Mouse (Mus musculus) left cerebral cortex, adult 2 months (tissue): ENCODE data around the gene Fam219b. TPM values are rescaled to one million over a fixed set of nuclear protein-coding genes. Genes with fewer than 3 reads are reported as not detected.

Source experiments
- DNase-seq, 2 experiments: peaks; one replicate each; pipeline ENCODE4 v3.0.0; 2021 to 2022; ENCODE audit warnings: low spot score in 2 of 2, mixed read lengths in 1 of 2; ENCODE audit errors: extremely low spot score in 1 of 2
- H3K27ac ChIP-seq: fragments of 200-600 bp; 2 replicates; pipeline ENCODE4 v1.8.1; 2022
- H3K4me3 ChIP-seq: fragments of 200-600 bp; 2 replicates; pipeline ENCODE4 v1.8.1; 2022
- CTCF ChIP-seq: fragments of 200-600 bp; IDR thresholded peaks from 2 replicates; pipeline ENCODE4 v1.8.1; 2022; ENCODE audit warnings: antibody characterized with exemption, mild to moderate bottlenecking, moderate library complexity
- intact Hi-C: fragments of 180-260 bp; cut with DNase I; formaldehyde crosslinking; loops from one replicate; pipeline ENCODE4 v1.15.1; 2025
- total RNA-seq, 2 experiments: library from RNA; stranded (reverse); gene quantifications; 2 replicates each; pipeline ENCODE4 v1.2.3; 2021

Gene Fam219b
- total RNA-seq, 2 experiments from 2014 or later = 18.1 to 21.6 TPM

DNA sequence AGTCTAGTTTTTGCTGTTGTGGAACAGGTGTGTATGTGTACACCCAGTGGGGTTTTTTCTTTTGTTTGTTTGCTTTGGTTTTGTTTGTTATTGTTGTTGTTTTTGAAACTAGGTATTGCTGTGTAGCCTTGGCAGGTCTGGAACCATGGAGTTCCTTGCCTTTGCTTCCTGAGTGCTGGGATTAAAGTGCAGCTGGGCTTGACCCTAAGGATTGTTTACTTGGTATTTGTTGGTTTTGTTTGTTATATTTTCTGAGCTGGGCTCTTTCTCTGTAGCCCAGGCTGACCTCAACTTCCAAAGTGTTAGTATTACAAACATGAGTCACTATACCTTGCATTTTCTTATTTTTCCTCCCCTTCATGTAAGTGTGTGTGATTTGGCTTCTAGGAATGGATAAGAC lies 10.9 kb upstream of the Fam219b start:
- H3K4me3 ChIP-seq = no peak overlapping the region
- DNase-seq = no peak
- intact Hi-C loops = no loop called here
- TF ChIP-seq CTCF = no peak
- H3K27ac ChIP-seq = no peak overlapping the region

DNA sequence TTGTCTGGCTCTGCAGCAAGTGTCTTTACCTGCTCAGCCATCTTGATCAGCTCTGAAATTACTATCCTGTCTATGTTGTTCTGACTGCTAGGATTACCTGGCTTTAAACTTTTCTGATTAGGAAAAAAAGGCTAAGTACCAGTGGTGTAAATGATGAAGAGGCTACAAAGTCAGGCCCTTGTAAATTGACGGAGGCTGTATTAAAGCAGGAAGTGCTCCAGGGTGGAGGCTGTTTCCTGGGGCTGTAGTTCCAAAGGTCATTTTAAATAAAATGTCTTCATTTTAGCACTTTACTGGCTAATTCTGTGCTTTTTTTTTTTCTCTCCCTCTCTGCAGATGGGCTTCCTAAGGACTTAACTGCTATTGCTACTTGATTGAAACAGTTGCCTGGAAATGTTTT lies 5.4 kb upstream of the Fam219b start:
- no peak for TF ChIP-seq CTCF
- intact Hi-C loops = no loop called here

DNA sequence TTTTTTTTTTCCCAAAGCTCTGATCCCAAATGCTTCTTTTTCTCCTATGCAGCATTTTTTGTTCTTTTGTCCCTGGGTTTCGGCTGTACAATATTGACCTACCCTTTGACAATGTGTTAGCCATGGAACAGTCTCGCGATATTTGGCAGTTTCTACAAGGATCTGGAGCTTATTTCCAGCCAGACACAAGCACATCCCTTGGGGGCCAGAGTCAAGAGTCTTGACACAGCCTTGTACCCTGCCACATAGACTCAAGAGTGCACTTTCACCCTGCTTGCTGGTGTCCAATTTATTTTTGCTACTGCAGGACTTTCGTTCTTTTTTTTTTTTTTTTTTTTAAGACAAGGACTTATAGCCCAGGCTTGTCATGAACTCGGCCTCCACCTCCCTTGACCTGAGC lies 966 bp upstream of the Fam219b start:
- Histone ChIP-seq H3K27ac (no peak overlapping the region), H3K4me3 (no peak overlapping the region)
- DNase-seq = no peak
- no peak for TF ChIP-seq CTCF
- intact Hi-C loops = no loop called here

More for the DNA sequence above, 5.4 kb upstream of the Fam219b start:
- Histone ChIP-seq H3K4me3 (no peak overlapping the region), H3K27ac (peak overlapping the region; percentile 4; the same call in 1 of the 2 replicates)
- DNase-seq = no peak

DNA sequence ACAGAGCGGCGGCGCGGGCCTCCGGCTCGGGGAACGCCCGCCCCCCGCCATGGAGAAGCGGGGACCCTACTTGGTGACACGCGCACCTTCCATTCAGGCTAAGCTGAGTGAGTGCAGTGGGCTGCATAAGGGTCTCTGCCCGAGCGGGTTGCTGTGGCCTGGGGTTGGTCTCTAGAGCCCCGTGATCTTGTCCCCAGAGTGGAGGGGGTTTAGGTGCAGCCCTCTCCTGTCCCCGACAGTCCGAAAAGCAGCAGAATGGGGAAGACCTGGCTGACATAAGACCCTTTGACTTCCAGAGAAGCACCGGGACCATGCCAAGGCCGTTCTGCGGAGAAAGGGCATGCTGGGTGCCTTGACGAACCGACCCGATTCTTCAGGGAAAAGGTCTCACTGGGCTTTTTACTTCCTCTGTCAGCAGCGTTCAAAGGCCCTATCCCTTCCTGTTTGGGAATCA lies 427 bp downstream of the Fam219b start:
- TF ChIP-seq CTCF = no peak
- intact Hi-C loops = no loop called here

DNA sequence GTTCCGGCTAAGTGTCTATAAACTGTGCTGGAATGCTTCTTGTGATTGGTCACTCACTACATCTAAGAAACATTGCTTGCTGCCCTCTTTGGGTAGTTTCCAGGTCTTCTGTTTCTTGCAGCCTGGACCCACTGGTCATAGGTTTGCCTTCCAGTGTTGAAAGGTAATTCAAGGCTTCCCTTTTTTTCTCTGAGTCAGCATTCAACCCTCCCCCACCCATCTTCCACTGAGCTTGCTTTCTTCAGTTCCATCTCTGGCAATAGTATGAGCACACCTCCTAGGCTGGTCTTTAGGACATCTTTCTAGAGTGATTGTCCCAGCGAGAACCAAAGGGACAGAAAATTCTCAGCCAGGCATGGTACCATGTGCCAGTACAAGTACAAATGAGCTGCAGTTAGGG lies 2.2 kb downstream of the Fam219b start:
- TF ChIP-seq CTCF = no peak
- DNase-seq = no peak
- intact Hi-C loops = no loop called here
- Histone ChIP-seq H3K27ac (no peak overlapping the region), H3K4me3 (no peak overlapping the region)

More for the DNA sequence above, 427 bp downstream of the Fam219b start:
- peak in 1 of 2 experiments; percentile 32 for DNase-seq
- peak overlapping the region; percentile 84 for H3K27ac ChIP-seq
- peak overlapping the region; percentile 91 for H3K4me3 ChIP-seq

DNA sequence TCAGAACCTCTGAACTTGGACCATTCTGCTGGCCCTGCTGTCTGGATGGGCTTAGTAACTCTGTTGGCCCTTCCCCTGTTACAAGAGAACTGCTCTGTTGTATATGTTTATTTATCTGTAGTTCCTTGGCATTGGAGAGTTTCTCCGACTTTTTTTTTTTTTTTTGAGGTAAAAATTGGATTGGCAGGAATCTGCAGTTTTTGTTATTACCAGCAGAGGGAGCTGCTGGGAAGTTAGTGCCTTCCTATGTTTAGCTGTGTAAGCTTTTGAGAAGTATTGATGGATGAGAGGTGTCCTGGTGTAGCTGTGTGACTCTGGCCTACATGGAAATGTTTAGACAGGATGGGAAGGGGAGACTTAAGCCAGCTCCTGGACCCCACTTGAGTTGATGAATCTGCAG lies 4.0 kb downstream of the Fam219b start:
- intact Hi-C loops = loop anchor here (5.0 kb wide), 1 partner anchor 46 kb away; the partner anchor contains the start of gene Ulk3
- Histone ChIP-seq H3K4me3 (no peak overlapping the region), H3K27ac (no peak overlapping the region)
- no peak for DNase-seq
- TF ChIP-seq CTCF = peak; percentile 90

DNA sequence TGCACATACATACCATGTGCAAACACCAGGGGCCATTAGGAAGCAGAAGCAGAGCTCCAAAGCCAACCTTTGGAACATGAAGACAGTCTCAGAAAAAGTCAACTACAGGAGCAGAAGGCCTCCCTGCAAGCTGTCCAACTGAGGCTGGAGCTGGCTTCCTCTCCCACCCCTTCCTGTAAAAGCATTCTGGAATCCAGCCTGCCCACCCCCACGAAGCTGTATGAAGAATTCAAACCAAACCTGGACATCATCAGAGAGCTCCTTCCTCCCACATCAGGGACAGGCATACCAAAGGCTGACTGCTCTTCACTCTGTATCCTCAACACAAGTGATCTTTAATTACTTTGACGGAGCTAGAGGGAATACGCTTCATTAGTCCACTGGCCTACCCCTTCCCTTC lies 6.6 kb downstream of the Fam219b start:
- intact Hi-C loops = loop anchor here (2.0 to 5.0 kb wide), 2 partner anchors 43 to 111 kb away; partner anchors contain the start of gene Ulk3
- Histone ChIP-seq H3K4me3 (no peak overlapping the region), H3K27ac (peak overlapping the region; percentile 11; the same call in 1 of the 2 replicates)
- no peak for TF ChIP-seq CTCF
- no peak for DNase-seq

DNA sequence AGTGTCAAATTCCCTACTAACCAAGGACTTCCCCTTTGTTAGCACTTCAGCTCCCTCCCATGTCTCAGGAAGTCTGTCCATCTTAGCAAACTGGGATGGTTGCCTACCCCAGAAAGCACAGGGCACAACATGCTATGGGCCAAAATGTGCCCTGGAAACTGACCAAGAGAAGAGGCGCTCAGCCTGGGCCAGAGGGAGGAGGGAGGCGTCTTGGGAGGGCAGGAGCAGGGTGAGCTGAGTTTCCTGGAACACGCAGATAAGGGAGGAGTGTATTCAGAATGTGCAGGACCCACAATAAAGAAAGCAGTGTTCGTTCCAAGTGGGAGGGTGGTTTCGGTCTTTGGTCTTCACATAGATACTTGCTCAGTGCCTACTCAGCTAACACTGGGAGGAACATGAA lies 10.0 kb downstream of the Fam219b start:
- intact Hi-C loops = no loop called here
- Histone ChIP-seq H3K27ac (no peak overlapping the region), H3K4me3 (no peak overlapping the region)
- TF ChIP-seq CTCF = no peak
- DNase-seq = no peak

DNA sequence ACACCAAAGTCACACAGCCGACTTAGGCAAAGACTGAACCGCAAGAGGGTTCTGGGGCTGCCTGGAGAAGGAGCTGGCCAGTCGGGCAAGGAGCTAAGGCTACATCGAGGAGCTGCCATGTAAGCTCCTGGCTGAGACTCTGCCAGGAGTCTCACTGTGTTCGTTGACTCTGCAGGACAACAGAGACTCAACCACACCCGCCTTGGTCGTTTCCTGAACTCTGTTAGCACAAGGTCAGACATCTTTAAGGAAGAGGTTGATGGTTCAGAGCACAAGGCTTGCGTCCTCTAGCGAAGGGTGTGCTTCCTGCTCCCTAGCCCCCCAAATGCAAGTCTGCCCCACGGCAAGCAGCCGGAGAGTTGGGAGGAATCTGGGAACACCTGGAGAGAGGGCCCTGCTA lies 10.5 kb downstream of the Fam219b start:
- intact Hi-C loops = no loop called here
- TF ChIP-seq CTCF = no peak
- no peak overlapping the region for H3K27ac ChIP-seq

DNA sequence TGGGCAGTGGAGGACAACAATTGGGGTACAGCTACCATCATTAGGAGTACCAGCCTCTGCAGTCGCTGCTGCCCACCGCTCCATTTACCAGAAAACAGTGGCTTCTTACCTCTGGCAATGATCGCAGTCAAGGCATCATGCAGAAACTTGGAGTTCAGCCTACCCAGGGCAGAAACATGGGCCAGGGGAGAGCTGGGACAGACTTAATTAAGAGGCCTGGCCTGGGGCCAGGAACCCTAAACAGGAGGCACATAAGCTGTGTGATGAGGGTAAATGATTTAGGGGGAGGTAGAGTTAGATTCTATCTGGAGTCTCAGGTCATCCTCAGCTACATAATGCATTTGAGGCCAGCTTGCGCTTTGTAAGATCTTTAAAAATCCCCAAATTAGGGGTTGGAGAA lies 11.9 kb downstream of the Fam219b start:
- H3K4me3 ChIP-seq = no peak overlapping the region
- no peak for TF ChIP-seq CTCF
- no peak overlapping the region for H3K27ac ChIP-seq
- intact Hi-C loops = no loop called here
- no peak for DNase-seq

More for the DNA sequence above, 10.5 kb downstream of the Fam219b start:
- H3K4me3 ChIP-seq = no peak overlapping the region
- DNase-seq = no peak

DNA sequence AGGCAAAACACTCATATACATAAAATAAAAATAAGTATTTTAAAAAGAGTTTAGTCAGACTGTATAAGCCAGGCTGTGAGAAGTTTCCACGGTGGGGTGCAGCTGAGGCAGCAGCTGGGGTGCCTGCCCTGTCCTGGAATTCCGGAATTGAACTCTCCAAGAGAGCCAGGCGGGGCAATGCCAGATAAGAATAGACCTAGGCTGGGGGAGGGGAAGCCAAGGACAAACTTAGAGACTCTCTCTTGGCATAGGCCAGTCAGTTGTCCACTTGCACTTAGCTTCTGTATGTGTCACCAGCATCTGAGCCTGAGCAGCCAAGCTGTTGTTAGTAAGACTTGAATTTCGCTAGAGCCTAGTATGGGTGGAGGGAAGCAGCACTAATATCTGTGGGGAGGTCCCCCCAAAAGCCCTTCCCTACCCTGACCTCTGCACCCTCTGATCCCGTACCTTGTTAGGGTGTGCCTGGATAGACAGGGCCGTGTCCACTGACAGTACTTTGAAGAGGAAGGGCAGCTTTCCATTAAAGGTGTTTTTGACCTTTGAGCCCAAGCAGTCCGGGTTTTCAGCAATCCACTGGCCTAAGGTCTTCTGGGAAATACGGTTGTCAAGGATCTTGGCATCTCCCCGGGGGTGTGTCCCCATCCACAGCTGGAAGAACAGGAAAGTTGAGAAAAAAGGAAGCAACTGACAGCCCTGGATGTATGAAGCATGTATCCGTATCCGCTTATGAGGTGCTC lies 13.0 kb downstream of the Fam219b start:
- Histone ChIP-seq H3K27ac (no peak overlapping the region), H3K4me3 (no peak overlapping the region)
- intact Hi-C loops = no loop called here
- DNase-seq = no peak
- TF ChIP-seq CTCF = no peak

DNA sequence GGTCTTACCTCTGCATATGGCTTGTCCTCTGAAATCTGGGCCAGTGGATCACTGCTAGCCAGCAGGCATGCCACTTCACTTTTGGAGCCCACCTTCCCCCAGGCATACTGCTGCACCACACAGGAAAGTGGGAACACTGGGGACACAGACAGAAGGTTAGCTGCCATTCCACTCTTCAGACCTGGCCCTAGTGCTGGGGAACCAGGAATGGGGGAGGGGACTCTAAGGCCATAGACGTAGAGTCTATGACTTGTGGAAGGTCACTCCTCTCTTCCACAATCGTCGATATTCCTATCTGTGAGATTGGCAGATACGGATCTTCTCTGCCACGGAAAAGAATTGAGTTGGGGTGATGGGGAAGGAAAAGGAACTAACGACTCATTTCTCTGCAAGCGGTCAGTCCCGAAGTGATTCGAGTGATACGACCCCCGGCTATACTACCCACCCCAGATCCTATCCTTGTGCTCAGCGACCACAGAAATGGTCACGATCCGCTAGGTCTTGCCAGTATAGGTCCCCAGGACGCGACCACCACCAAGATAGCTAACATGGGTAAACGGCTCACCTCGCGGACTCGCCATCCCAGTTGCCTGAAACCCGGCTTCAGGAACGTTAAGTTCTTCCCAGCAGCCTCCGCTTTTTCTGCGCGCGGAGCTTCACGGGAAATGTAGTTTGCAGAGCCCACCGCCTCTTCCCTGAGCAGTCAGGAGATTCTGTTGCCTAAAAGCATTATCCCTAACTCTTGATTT lies 15.0 kb downstream of the Fam219b start, which contains the start of gene Mpi:
Mpi (minus strand) TSS at position 625 of the 749 bp plus-strand sequence.
- intact Hi-C loops = no loop called here
- peak; percentile 76 to 80 for DNase-seq
- no peak for TF ChIP-seq CTCF
- Histone ChIP-seq H3K4me3 (peak within 1 kb of the TSS; percentile 92), H3K27ac (peak within 1 kb of the TSS; percentile 76)
